26 mouse cellular contexts compared by ENCODE assay signal in the genomic region with DNA sequence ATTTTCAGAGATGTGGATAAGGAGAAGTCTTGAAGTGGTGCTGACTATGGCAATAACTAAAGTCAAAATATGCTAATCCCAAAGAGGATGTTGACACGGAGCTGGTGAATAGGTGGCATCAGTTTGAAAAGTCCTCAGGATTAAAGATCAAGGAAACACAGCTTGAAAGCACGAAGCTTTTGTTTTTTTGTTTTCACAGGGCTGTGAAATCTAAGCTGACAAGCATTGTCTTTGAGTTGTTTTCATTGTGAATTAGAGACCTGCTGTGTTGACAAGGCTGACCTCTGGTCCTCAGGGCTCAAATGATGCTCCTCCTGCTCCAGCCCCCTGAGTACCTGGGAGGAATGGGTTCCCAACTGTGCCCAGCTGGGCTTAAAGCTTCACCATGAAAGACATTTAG. TPM values are rescaled to one million over a fixed set of nuclear protein-coding genes. Genes with fewer than 3 reads are reported as not detected.
DNase-seq lines count a peak whose midpoint lies in the region; ATAC-seq and TF ChIP-seq lines count a peak whose summit lies in the region.
"Had no signal": no experiment of that assay in that cellular context is flagged by ENCODE, and none has a peak within 500 bp of the region (broad histone marks: within the 10 kb centered on the region; RNA-seq: fewer than 3 reads in every experiment).

No protein-coding gene starts in this region.

- 0 out of 2 replicates have a peak, but pooled peaks have one; percentile 38 for ATAC-seq in midbrain, embryonic 11.5 days (ENCODE audit: low FRiP score)
- no peak for ATAC-seq in midbrain, embryonic 13.5 days
- ATAC-seq: activated CD4-positive, CD25-positive, alpha-beta regulatory T cell, adult 4 months; forebrain, embryonic 14.5 days; forebrain, embryonic 16.5 days had no signal

- peaks cover 20% of the 10 kb centered on the region for H3K27me3 ChIP-seq in midbrain, embryonic 11.5 days (ENCODE audit: control insufficient read depth, insufficient read depth, low read length)
- peaks cover 47% of the 10 kb centered on the region for H3K27me3 ChIP-seq in midbrain, embryonic 13.5 days
- H3K27me3 ChIP-seq in cerebellum, adult 2 months (ENCODE audit: control insufficient read depth, insufficient read depth, low read length) = no peaks in the 10 kb centered on the region; the same call in 1 of the 2 replicates

- H3K9me3 ChIP-seq in midbrain, embryonic 11.5 days (ENCODE audit: control insufficient read depth, low read length) = no peaks in the 10 kb centered on the region
- no peaks in the 10 kb centered on the region for H3K9me3 ChIP-seq in midbrain, embryonic 13.5 days
- H3K9me3 ChIP-seq: embryonic facial prominence, embryonic 13.5 days; embryonic facial prominence, embryonic 15.5 days; forebrain, embryonic 10.5 days; forebrain, embryonic 12.5 days had no signal

- no peak overlapping the region for H3K9ac ChIP-seq in midbrain, embryonic 11.5 days (ENCODE audit: low read length)
- no peak overlapping the region for H3K9ac ChIP-seq in midbrain, embryonic 13.5 days (replicated peaks)
- H3K9ac ChIP-seq: embryonic facial prominence, embryonic 13.5 days; embryonic facial prominence, embryonic 15.5 days; forebrain, embryonic 12.5 days had no signal

- WGBS in midbrain, embryonic 11.5 days = 0% methylated on average over 2 of the region's 2 CpGs
- WGBS in midbrain, embryonic 13.5 days = 0% methylated on average over 2 of the region's 2 CpGs
- WGBS in cerebellum, adult 2 months = 52% methylated on average over 2 of the region's 2 CpGs

- H3K4me3 ChIP-seq in midbrain, embryonic 11.5 days (ENCODE audit: low read depth, low read length) = no peak overlapping the region
- H3K4me3 ChIP-seq in midbrain, embryonic 13.5 days (replicated peaks) = no peak overlapping the region
- H3K4me3 ChIP-seq in cerebellum, adult 2 months (replicated peaks; ENCODE audit: insufficient read depth, low read depth, low read length) = no peak overlapping the region
- H3K4me3 ChIP-seq: embryonic facial prominence, embryonic 13.5 days; embryonic facial prominence, embryonic 15.5 days; erythroblast, embryonic 14.5 days; forebrain, embryonic 10.5 days; forebrain, embryonic 12.5 days had no signal

- H3K4me2 ChIP-seq in midbrain, embryonic 11.5 days = no peak overlapping the region
- no peak overlapping the region for H3K4me2 ChIP-seq in midbrain, embryonic 13.5 days (replicated peaks)
- H3K4me2 ChIP-seq: embryonic facial prominence, embryonic 13.5 days; embryonic facial prominence, embryonic 15.5 days; forebrain, embryonic 12.5 days had no signal

- no peak for TF ChIP-seq CTCF in cerebellum, adult 2 months (IDR thresholded peaks at IDR 0.05; ENCODE audit: borderline replicate concordance, insufficient read depth, low read depth, low read length)

- H3K36me3 ChIP-seq in midbrain, embryonic 11.5 days (ENCODE audit: control insufficient read depth, insufficient read depth, low read length) = no peaks in the 10 kb centered on the region
- H3K36me3 ChIP-seq in midbrain, embryonic 13.5 days = no peaks in the 10 kb centered on the region
- H3K36me3 ChIP-seq: embryonic facial prominence, embryonic 13.5 days; embryonic facial prominence, embryonic 15.5 days; forebrain, embryonic 10.5 days; forebrain, embryonic 12.5 days had no signal

- no peak for TF ChIP-seq POLR2A in cerebellum, adult 2 months (IDR thresholded peaks at IDR 0.05; ENCODE audit: borderline replicate concordance, insufficient read depth, low read length)

- H3K27ac ChIP-seq in midbrain, embryonic 11.5 days (ENCODE audit: low read depth, low read length) = no peak overlapping the region
- no peak overlapping the region for H3K27ac ChIP-seq in midbrain, embryonic 13.5 days
- H3K27ac ChIP-seq in cerebellum, adult 2 months (ENCODE audit: insufficient read depth, low read length) = no peak overlapping the region
- H3K27ac ChIP-seq: embryonic facial prominence, embryonic 13.5 days; embryonic facial prominence, embryonic 15.5 days; forebrain, embryonic 10.5 days; forebrain, embryonic 12.5 days had no signal

- DNase-seq in embryo, embryonic 9.5 days (ENCODE audit: extremely low spot score) = peak; percentile 8
- DNase-seq in embryo, embryonic 10.5 days (ENCODE audit: low spot score) = no peak
- DNase-seq in midbrain, embryonic 11.5 days (ENCODE audit: low spot score, missing footprints) = peak; percentile 85
- peak; percentile 57 for DNase-seq in retina, embryonic 14.5 days (ENCODE audit: low spot score)
- no peak for DNase-seq in left cerebral cortex, postnatal 36 days (ENCODE audit: low spot score in 2 of 2)
- DNase-seq in cerebellum, adult 2 months = no peak
- DNase-seq: adrenal gland, adult 8-10 months; adrenal gland, postnatal 14 days; adrenal gland, postnatal 36 days; cerebellum, adult 11-12 months; cerebellum, adult 8-10 months; cerebellum, adult 9-11 months; cerebellum, postnatal 14 days; cerebellum, postnatal 36 days had no signal

- H3K4me1 ChIP-seq in midbrain, embryonic 11.5 days (ENCODE audit: control insufficient read depth, insufficient read depth, low read length) = peaks cover 11% of the 10 kb centered on the region
- peaks cover 17% of the 10 kb centered on the region for H3K4me1 ChIP-seq in midbrain, embryonic 13.5 days (replicated peaks)
- no peaks in the 10 kb centered on the region for H3K4me1 ChIP-seq in cerebellum, adult 2 months (ENCODE audit: control insufficient read depth, insufficient read depth, low read length)
- H3K4me1 ChIP-seq: embryonic facial prominence, embryonic 13.5 days; embryonic facial prominence, embryonic 15.5 days had no signal

- intact Hi-C loops in left cerebral cortex, postnatal 36 days (cut with DNase I) = no loop called here

RNA-seq across cellular contexts. Expression of gene Ada, which starts 27.0 kb away (rescaled TPM):
- polyA plus RNA-seq in midbrain, embryonic 11.5 days (2014; fragmentation: Nextera tagmentation; extraction: Ambion mirVana) = 5.6 and 6.1 TPM in 2 replicates
- polyA plus RNA-seq in midbrain, embryonic 13.5 days (2015; fragmentation: Nextera tagmentation; extraction: Ambion mirVana) = 3.4 and 4.6 TPM in 2 replicates
- total RNA-seq in left cerebral cortex, postnatal 36 days (2021) = 1 to 10 TPM; 1.5 to 1.6 TPM
- 1.4 and 1.5 TPM in 2 replicates for polyA plus RNA-seq in cerebellum, adult 2 months (2012; rRNA removed)

RNA-seq across cellular contexts. Expression of gene Ccn5, which starts 43.6 kb away (rescaled TPM):
- 0.40 and 0.54 TPM in 2 replicates for polyA plus RNA-seq in midbrain, embryonic 11.5 days (2014; fragmentation: Nextera tagmentation; extraction: Ambion mirVana)
- 0.15 and 0.23 TPM in 2 replicates for polyA plus RNA-seq in midbrain, embryonic 13.5 days (2015; fragmentation: Nextera tagmentation; extraction: Ambion mirVana)
- under 1 TPM; 0.17 to 0.23 TPM for total RNA-seq in left cerebral cortex, postnatal 36 days (2021)
- polyA plus RNA-seq in cerebellum, adult 2 months (2012; rRNA removed) = 0.08 and 0.32 TPM in 2 replicates
- total RNA-seq: common myeloid progenitor, adult 5-6 weeks; MEL had no signal
- polyA plus RNA-seq: activated CD4-positive, CD25-positive, alpha-beta regulatory T cell, adult 4 months; embryonic facial prominence, embryonic 11.5 days; erythroblast, embryonic 14.5 days had no signal

Comparison
In these comparisons a context has a peak if more than half of its experiments do, and no peak if none do; other contexts are left out.
1. DNase-seq: peak in embryo, embryonic 9.5 days (single experiment), midbrain, embryonic 11.5 days (single experiment) and retina, embryonic 14.5 days (single experiment); none in embryo, embryonic 10.5 days (single experiment), left cerebral cortex, postnatal 36 days (0 of 2) and cerebellum, adult 2 months (0 of 2).